In the genomic region with DNA sequence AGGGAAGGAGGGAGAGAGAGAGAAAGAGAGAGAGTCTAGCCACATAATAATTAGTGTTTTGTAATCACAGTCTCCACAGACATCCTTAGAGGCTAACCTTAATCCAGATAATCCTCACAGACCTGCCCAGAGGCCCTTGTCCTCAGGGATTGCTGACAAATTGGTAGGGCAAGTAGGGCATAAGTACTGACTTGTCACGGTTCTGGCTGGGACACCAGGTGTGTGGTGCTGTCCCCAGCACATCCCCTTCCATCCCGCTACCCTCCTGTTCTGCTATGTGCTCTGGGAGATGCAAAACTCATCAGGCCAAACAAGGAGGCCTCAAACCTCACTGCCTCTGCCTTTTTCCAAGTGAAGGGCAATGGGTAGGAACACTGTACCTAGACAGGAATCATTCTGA, we compare ENCODE assay signal across 25 mouse cellular contexts. TPM values are rescaled to one million over a fixed set of nuclear protein-coding genes. Genes with fewer than 3 reads are reported as not detected.
DNase-seq lines count a peak whose midpoint lies in the region; ATAC-seq and TF ChIP-seq lines count a peak whose summit lies in the region.
"Had no signal": no experiment of that assay in that cellular context is flagged by ENCODE, and none has a peak within 500 bp of the region (broad histone marks: within the 10 kb centered on the region; RNA-seq: fewer than 3 reads in every experiment).

No protein-coding gene starts in this region.

- no peak for TF ChIP-seq EP300 in stomach, postnatal 0 days (optimal IDR thresholded peaks at IDR 0.05)
- TF ChIP-seq EP300 in CH12.LX (IDR thresholded peaks at IDR 0.05; ENCODE audit: low read length): peak; percentile 51
- no peak for TF ChIP-seq EP300 in lung, postnatal 0 days (IDR thresholded peaks at IDR 0.05)

- H3K36me3 ChIP-seq in stomach, embryonic 16.5 days (ENCODE audit: control insufficient read depth, insufficient read depth, low read length): 0 out of 2 replicates have a peak, but pooled peaks cover 11% of the 10 kb centered on the region
- H3K36me3 ChIP-seq in stomach, postnatal 0 days (ENCODE audit: control insufficient read depth, insufficient read depth, low read length): peaks cover 7% of the 10 kb centered on the region; the same call in 1 of the 2 replicates
- H3K36me3 ChIP-seq in CH12.LX (replicated peaks in 1 of 2; ENCODE audit: control insufficient read depth in 1 of 2, insufficient read depth in 1 of 2, low read length in 1 of 2): peaks cover 54 to 66% of the 10 kb centered on the region in 2 experiments
- H3K36me3 ChIP-seq in lung, postnatal 0 days (ENCODE audit: insufficient read depth, low read length): peaks cover 16% of the 10 kb centered on the region; the same call in 1 of the 2 replicates

- H3K79me2 ChIP-seq in CH12.LX (replicated peaks; ENCODE audit: control insufficient read depth, extremely low read depth, insufficient read depth, poor library complexity, severe bottlenecking): peaks cover 38% of the 10 kb centered on the region

- H3K9ac ChIP-seq in stomach, embryonic 16.5 days (ENCODE audit: low read length): 0 out of 2 replicates have a peak overlapping the region, but pooled peaks have one; percentile 7
- no peak overlapping the region for H3K9ac ChIP-seq in stomach, postnatal 0 days (ENCODE audit: low read length)
- H3K9ac ChIP-seq in CH12.LX (ENCODE audit: insufficient read depth, low read depth): no peak overlapping the region
- no peak overlapping the region for H3K9ac ChIP-seq in lung, postnatal 0 days (replicated peaks; ENCODE audit: low read depth)
- H3K9ac ChIP-seq: embryonic facial prominence, embryonic 13.5 days; embryonic facial prominence, embryonic 15.5 days; forebrain, embryonic 12.5 days had no signal

- no peak for DNase-seq in stomach, postnatal 0 days (ENCODE audit: low spot score)
- peak; percentile 78 for DNase-seq in CH12.LX (ENCODE audit: extremely low read depth)
- DNase-seq in lung, postnatal 4 days: no peak
- DNase-seq in lung, postnatal 0 days (ENCODE audit: low spot score): no peak
- DNase-seq: adrenal gland, adult 2 months; adrenal gland, postnatal 10 days; adrenal gland, postnatal 25 days; B cell, adult 2 months; cerebellum, adult 11 months; cerebellum, adult 18-20 months; cerebellum, adult 8-10 months; cerebellum, adult 9-11 months; cerebellum, postnatal 14 days; cerebellum, postnatal 36 days; embryo, embryonic 11 days had no signal

- no peaks in the 10 kb centered on the region for H3K9me3 ChIP-seq in stomach, embryonic 16.5 days (replicated peaks; ENCODE audit: control insufficient read depth, low read length)
- no peaks in the 10 kb centered on the region for H3K9me3 ChIP-seq in stomach, postnatal 0 days (ENCODE audit: control insufficient read depth, low read length)
- H3K9me3 ChIP-seq in CH12.LX (replicated peaks; ENCODE audit: low read length): no peaks in the 10 kb centered on the region
- no peaks in the 10 kb centered on the region for H3K9me3 ChIP-seq in lung, postnatal 0 days (ENCODE audit: low read length)
- H3K9me3 ChIP-seq: embryonic facial prominence, embryonic 13.5 days; embryonic facial prominence, embryonic 15.5 days; forebrain, embryonic 10.5 days; forebrain, embryonic 12.5 days had no signal

- H3K27ac ChIP-seq in stomach, embryonic 16.5 days (ENCODE audit: low read length): no peak overlapping the region
- no peak overlapping the region for H3K27ac ChIP-seq in stomach, postnatal 0 days (replicated peaks)
- H3K27ac ChIP-seq in CH12.LX (ENCODE audit: insufficient read depth, low read depth): peak overlapping the region; percentile 80
- no peak overlapping the region for H3K27ac ChIP-seq in lung, postnatal 0 days (ENCODE audit: low read length)
- H3K27ac ChIP-seq: embryonic facial prominence, embryonic 13.5 days; embryonic facial prominence, embryonic 15.5 days; forebrain, embryonic 10.5 days; forebrain, embryonic 12.5 days had no signal

- no peak for TF ChIP-seq POLR2A in CH12.LX (IDR thresholded peaks at IDR 0.05; ENCODE audit: low read depth, low read length)

- no peak overlapping the region for H3K4me3 ChIP-seq in stomach, embryonic 16.5 days (replicated peaks; ENCODE audit: low read length)
- no peak overlapping the region for H3K4me3 ChIP-seq in stomach, postnatal 0 days (ENCODE audit: low read depth, low read length)
- H3K4me3 ChIP-seq in CH12.LX (replicated peaks in 1 of 3; ENCODE audit: low read depth in 2 of 3, low read length in 2 of 3, poor library complexity in 1 of 3): no peak overlapping the region
- H3K4me3 ChIP-seq in lung, postnatal 0 days (ENCODE audit: low read depth, low read length): no peak overlapping the region
- H3K4me3 ChIP-seq: embryonic facial prominence, embryonic 13.5 days; embryonic facial prominence, embryonic 15.5 days; erythroblast, embryonic 14.5 days; forebrain, embryonic 10.5 days; forebrain, embryonic 12.5 days had no signal

- dilution Hi-C loops in CH12.LX (cut with MboI; ENCODE audit: extremely low pct_ligation_motif_present, extremely low pct_unique_long_range_greater_than_20kb, low sequenced_read_pairs): no loop called here

- peaks cover under 1% of the 10 kb centered on the region; the same call in 1 of the 2 replicates for H3K4me1 ChIP-seq in stomach, embryonic 16.5 days (ENCODE audit: control insufficient read depth, insufficient read depth, low read length)
- H3K4me1 ChIP-seq in stomach, postnatal 0 days (replicated peaks; ENCODE audit: control insufficient read depth, insufficient read depth): no peaks in the 10 kb centered on the region
- peaks cover 19 to 69% of the 10 kb centered on the region in 2 experiments for H3K4me1 ChIP-seq in CH12.LX (ENCODE audit: control insufficient read depth in 1 of 2, insufficient read depth in 2 of 2)
- H3K4me1 ChIP-seq in lung, postnatal 0 days (ENCODE audit: insufficient read depth, low read depth, low read length): no peaks in the 10 kb centered on the region

- H3K27me3 ChIP-seq in stomach, embryonic 16.5 days (ENCODE audit: control insufficient read depth, insufficient read depth, low read length): no peaks in the 10 kb centered on the region
- H3K27me3 ChIP-seq in stomach, postnatal 0 days (ENCODE audit: control insufficient read depth, insufficient read depth, low read length): no peaks in the 10 kb centered on the region
- no peaks in the 10 kb centered on the region for H3K27me3 ChIP-seq in CH12.LX (replicated peaks)
- no peaks in the 10 kb centered on the region for H3K27me3 ChIP-seq in lung, postnatal 0 days (replicated peaks; ENCODE audit: insufficient read depth, low read length)
- H3K27me3 ChIP-seq: embryonic facial prominence, embryonic 13.5 days; embryonic facial prominence, embryonic 15.5 days; forebrain, embryonic 12.5 days had no signal

- no peak for TF ChIP-seq CTCF in stomach, postnatal 0 days (IDR thresholded peaks at IDR 0.05; ENCODE audit: low read depth)
- TF ChIP-seq CTCF in CH12.LX (conservative IDR thresholded peaks at IDR 0.05 in 1 of 2, IDR thresholded peaks at IDR 0.05 in 1 of 2; ENCODE audit: low read depth in 2 of 2, low read length in 2 of 2): no peak
- TF ChIP-seq CTCF in lung, postnatal 0 days (IDR thresholded peaks at IDR 0.05): no peak

- 91% methylated on average over 2 of the region's 2 CpGs for WGBS in stomach, embryonic 16.5 days
- 86% methylated on average over 2 of the region's 2 CpGs for WGBS in stomach, postnatal 0 days
- WGBS in lung, postnatal 0 days: 94% methylated on average over 2 of the region's 2 CpGs

- no peak overlapping the region for H3K4me2 ChIP-seq in stomach, embryonic 16.5 days (ENCODE audit: low read depth, low read length)
- H3K4me2 ChIP-seq in stomach, postnatal 0 days (replicated peaks; ENCODE audit: low read depth): no peak overlapping the region
- H3K4me2 ChIP-seq in CH12.LX (ENCODE audit: insufficient read depth, low read depth, poor library complexity, severe bottlenecking): no peak overlapping the region
- no peak overlapping the region for H3K4me2 ChIP-seq in lung, postnatal 0 days (replicated peaks; ENCODE audit: low read depth, low read length)
- H3K4me2 ChIP-seq: embryonic facial prominence, embryonic 13.5 days; embryonic facial prominence, embryonic 15.5 days; forebrain, embryonic 12.5 days had no signal

- no peak for ATAC-seq in stomach, embryonic 16.5 days (ENCODE audit: insufficient read depth, low FRiP score)
- ATAC-seq in stomach, postnatal 0 days (ENCODE audit: low FRiP score, low TSS enrichment): no peak
- ATAC-seq in lung, postnatal 0 days: no peak
- ATAC-seq: CD4-positive, CD25-positive, alpha-beta regulatory T cell, adult 4 months; forebrain, embryonic 14.5 days; forebrain, embryonic 16.5 days had no signal

- in situ Hi-C loops in CH12.LX (cut with MboI; ENCODE audit: low pct_ligation_motif_present, low pct_unique_long_range_greater_than_20kb, low sequenced_read_pairs): no loop called here

- TF ChIP-seq RAD21 in CH12.LX (IDR thresholded peaks at IDR 0.05; ENCODE audit: low read depth, low read length): no peak

RNA-seq across cellular contexts. Expression of a gene that starts 6.5 kb away (rescaled TPM):
- polyA plus RNA-seq in stomach, embryonic 16.5 days (2015; fragmentation: Nextera tagmentation; extraction: Ambion mirVana): 70.7 and 74.0 TPM in 2 replicates
- 39.0 and 39.9 TPM in 2 replicates for polyA plus RNA-seq in stomach, postnatal 0 days (2015; fragmentation: Nextera tagmentation; extraction: Ambion mirVana)
- total RNA-seq in CH12.LX (2012; rRNA removed) (82.5 and 102 TPM in 2 replicates), CH12.LX (2014; rRNA removed) (78.6 and 80.4 TPM in 2 replicates)
- polyA plus RNA-seq in CH12.LX (2012; ENCODE audit: insufficient read length, low read depth): 94.8 and 111 TPM in 2 replicates
- 44.1 and 47.0 TPM in 2 replicates for polyA plus RNA-seq in lung, postnatal 0 days (2015; fragmentation: Nextera tagmentation; extraction: Ambion mirVana)

RNA-seq across cellular contexts. Expression of a gene that starts 16.5 kb away (rescaled TPM):
- 17.1 and 21.8 TPM in 2 replicates for polyA plus RNA-seq in stomach, embryonic 16.5 days (2015; fragmentation: Nextera tagmentation; extraction: Ambion mirVana)
- polyA plus RNA-seq in stomach, postnatal 0 days (2015; fragmentation: Nextera tagmentation; extraction: Ambion mirVana): 2.1 and 3.1 TPM in 2 replicates
- 0.13 and 0.25 TPM in 2 replicates for total RNA-seq in CH12.LX (2012; rRNA removed)
- 0.38 TPM in 1 of 2 replicates, not detected in the other for total RNA-seq in CH12.LX (2014; rRNA removed)
- 0.71 and 1.2 TPM in 2 replicates for polyA plus RNA-seq in CH12.LX (2012; ENCODE audit: insufficient read length, low read depth)
- polyA plus RNA-seq in lung, postnatal 0 days (2015; fragmentation: Nextera tagmentation; extraction: Ambion mirVana): 13.0 and 14.9 TPM in 2 replicates
- total RNA-seq: common myeloid progenitor, adult 5-6 weeks had no signal
- polyA plus RNA-seq: CD4-positive, CD25-positive, alpha-beta regulatory T cell, adult 4 months had no signal

RNA-seq across cellular contexts. Expression of a gene that starts 18.0 kb away (rescaled TPM):
- 0.17 TPM in 1 of 2 replicates, not detected in the other for polyA plus RNA-seq in stomach, embryonic 16.5 days (2015; fragmentation: Nextera tagmentation; extraction: Ambion mirVana)
- 0.50 TPM in 2 replicates for polyA plus RNA-seq in stomach, postnatal 0 days (2015; fragmentation: Nextera tagmentation; extraction: Ambion mirVana)
- total RNA-seq in CH12.LX (2012; rRNA removed) (0.34 and 0.59 TPM in 2 replicates), CH12.LX (2014; rRNA removed) (0.17 TPM in 1 of 2 replicates, not detected in the other)
- polyA plus RNA-seq in CH12.LX (2012; ENCODE audit: insufficient read length, low read depth): 0.56 and 0.71 TPM in 2 replicates
- polyA plus RNA-seq in lung, postnatal 0 days (2015; fragmentation: Nextera tagmentation; extraction: Ambion mirVana): 0.14 TPM in 1 of 2 replicates, not detected in the other
- total RNA-seq: adrenal gland, adult 2 months; adrenal gland, postnatal 10 days; adrenal gland, postnatal 25 days; common myeloid progenitor, adult 5-6 weeks had no signal
- polyA plus RNA-seq: adrenal gland, adult 2 months; erythroblast, embryonic 14.5 days; forebrain, embryonic 16.5 days had no signal

RNA-seq across cellular contexts. Expression of a gene that starts 26.9 kb away (rescaled TPM):
- 76.2 and 83.8 TPM in 2 replicates for polyA plus RNA-seq in stomach, embryonic 16.5 days (2015; fragmentation: Nextera tagmentation; extraction: Ambion mirVana)
- polyA plus RNA-seq in stomach, postnatal 0 days (2015; fragmentation: Nextera tagmentation; extraction: Ambion mirVana): 113 and 117 TPM in 2 replicates
- total RNA-seq in CH12.LX (2012; rRNA removed): 47.0 and 65.8 TPM in 2 replicates
- total RNA-seq in CH12.LX (2014; rRNA removed): 52.5 and 79.3 TPM in 2 replicates
- 28.1 and 33.3 TPM in 2 replicates for polyA plus RNA-seq in CH12.LX (2012; ENCODE audit: insufficient read length, low read depth)
- 73.9 and 80.1 TPM in 2 replicates for polyA plus RNA-seq in lung, postnatal 0 days (2015; fragmentation: Nextera tagmentation; extraction: Ambion mirVana)

RNA-seq across cellular contexts. Expression of a gene that starts 34.2 kb away (rescaled TPM):
- 14.7 and 15.0 TPM in 2 replicates for polyA plus RNA-seq in stomach, embryonic 16.5 days (2015; fragmentation: Nextera tagmentation; extraction: Ambion mirVana)
- 9.8 and 11.8 TPM in 2 replicates for polyA plus RNA-seq in stomach, postnatal 0 days (2015; fragmentation: Nextera tagmentation; extraction: Ambion mirVana)
- total RNA-seq in CH12.LX (2012; rRNA removed) (27.8 and 31.8 TPM in 2 replicates), CH12.LX (2014; rRNA removed) (13.7 and 14.1 TPM in 2 replicates)
- polyA plus RNA-seq in CH12.LX (2012; ENCODE audit: insufficient read length, low read depth): 23.2 and 26.5 TPM in 2 replicates
- 18.5 and 23.4 TPM in 2 replicates for polyA plus RNA-seq in lung, postnatal 0 days (2015; fragmentation: Nextera tagmentation; extraction: Ambion mirVana)
